Mouse (Mus musculus): ENCODE measurements at regions not wholly inside any gene's neighbourhood (a gene's known extent, or its start where the extent isn't known, plus 50 kb on each side); places are given as distances from the start of the nearest gene placed in this dataset.
"Not testable (repeated sequence)": the region's sequence is repeated elsewhere in the genome, so short reads cannot be mapped to it uniquely, and the experiment has no call there.

DNA sequence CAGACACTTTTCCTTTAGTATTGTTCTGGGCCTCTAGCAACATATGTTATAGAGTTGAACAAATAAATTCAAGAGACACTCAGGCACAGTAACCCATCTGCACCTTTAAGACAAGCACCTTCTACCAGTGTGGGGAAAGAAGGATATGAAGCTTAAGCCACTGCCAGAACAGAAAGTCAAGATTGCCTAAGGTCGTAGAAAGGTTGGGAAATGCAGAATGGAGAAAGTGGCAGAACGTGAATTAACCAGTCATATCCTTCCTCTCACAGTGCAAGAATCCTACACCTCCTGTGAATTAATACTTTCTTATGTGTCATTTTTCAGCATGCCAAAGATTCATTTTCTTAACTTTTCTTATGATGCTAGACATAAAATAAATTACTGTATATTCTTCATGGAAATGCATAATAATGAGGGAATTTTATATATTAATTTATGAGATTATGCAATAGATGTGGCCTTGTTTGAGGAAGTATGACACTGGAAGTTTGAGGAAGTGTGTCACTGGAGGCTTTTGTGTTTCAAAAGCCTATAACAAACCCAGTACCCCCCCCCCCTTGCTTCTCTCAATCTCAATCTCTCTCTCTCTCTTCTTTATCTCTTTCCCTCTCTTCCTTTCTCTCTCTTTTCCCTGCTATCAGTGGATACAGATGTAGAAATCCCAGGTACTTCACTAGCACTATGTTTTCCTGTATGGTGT, 361.6 kb upstream of the Edil3 start:
- DNase-seq = no peak

DNA sequence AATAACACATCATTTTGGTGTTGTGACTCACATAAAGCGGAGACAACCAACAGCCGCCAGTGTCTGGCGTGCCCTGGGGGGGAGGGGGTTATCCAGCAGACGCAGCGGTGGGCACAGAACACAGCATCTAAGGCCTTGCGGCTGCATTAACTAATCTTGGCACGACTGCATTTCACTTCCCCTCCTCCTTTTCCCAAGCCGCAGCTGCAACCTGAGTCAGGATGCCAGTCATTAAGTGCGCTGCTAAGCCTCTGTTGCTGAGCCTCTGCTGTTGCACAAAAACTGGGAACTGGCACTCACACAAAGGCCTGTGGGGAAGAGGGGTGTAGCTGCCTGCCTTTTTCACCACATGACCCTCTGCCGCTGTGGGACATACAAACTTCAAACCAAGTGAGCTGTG, 331.2 kb upstream of the Edil3 start:
- DNase-seq = peak; percentile 7

DNA sequence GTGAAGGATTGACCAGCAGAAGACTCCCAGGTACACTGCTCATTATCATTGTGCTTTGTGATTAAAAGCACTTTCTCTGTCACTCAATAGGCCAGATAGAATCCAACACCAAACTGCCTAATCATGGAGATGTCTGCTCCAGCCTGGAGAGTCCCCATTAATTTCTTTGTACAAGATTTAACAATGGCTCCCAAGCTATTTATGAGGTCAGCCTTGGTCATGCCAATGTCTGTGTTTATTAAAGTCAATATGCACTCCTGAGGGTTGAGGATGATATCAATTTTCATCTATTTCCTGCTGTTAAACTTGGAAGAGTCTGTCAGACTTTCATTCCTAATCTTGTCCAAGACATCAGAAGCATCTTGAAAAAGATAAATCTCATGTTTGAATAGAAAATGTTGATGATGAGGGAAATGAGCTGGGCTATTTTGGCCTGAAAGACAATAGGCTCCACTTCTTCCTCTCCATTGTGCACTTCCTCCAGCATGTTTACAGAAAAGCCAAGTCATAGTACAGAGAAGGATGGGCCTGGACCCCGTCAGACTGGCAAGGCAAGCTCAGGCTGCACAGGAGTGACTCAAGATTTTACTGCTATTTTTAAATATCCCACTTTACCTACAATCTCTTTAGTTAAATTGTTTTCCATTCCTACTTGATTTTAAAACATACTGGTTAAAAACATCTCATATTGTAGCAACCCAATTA, 310.3 kb upstream of the Edil3 start:
- no peak for DNase-seq

DNA sequence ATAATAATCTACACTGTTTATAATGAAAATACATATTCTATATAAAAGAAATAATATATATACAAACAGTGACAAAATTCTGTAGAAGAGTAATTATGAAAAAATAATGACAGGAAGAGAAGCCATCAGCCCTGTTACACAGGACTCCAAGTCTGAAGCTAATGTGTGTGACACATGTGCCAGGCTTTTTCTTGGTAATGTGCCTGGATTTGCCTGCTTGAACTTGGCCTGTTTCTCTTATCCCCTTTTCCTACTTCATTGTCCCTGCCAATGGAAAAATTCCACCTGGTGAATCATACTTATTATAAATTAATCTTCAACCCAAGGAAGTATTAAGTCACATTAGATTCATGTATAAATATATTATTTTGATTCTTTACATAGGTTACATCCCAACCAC, 286.5 kb upstream of the Edil3 start:
- no peak for DNase-seq

DNA sequence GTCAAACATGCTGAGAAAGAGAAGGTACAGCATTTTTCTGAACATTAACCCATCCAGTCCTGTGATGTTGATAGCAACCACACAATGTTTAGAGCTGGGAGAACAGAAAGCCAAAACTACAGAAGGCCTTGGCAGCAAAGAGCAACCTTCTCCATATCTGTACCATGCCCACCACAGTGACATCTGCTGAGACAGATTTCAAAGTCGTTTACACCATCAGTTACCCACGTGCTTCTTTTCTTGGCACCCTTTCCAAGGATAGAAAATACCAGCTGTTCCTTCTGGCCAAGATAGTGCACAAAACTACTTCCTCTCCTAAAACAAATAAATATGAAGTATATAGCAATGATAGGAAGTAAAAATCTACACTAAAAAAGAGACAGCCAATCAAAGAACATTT, 266.8 kb upstream of the Edil3 start:
- DNase-seq = no peak

DNA sequence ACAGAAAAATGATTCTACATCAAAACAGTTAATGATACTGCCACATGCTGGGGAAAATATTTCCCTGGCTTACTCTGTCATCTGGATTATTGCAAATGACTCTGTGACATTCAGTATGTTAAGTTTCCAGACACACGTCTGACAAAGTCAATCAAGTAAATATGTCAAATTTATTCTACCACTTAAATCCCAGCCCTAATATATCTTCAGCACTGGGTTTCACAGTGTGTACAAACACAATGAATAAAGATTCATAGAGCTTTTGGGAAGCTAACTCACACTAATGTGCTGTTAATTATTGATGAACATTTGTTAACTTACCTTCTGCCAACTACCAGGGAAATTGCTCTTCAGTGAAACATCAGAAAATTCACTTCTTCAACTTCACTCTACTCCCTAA, 256.3 kb upstream of the Edil3 start:
- DNase-seq = no peak

DNA sequence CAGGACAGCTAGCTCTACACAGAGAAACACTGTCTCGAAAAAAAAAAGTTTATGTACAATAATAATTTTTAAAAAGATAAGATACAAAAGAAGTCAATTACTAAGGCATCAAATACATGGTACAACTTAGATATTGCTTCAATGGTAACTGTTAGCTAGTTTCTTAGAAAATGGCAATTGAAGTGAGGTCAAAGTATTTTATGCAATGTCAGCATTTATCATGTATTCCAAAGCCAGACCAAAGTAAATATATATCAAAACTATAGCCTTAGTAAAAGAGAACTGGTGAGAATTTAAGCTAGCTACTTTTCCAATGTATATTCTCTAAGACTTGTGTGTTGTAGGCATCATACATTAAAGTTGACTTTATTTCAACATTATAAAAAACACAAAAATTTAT, 219.0 kb upstream of the Edil3 start:
- no peak for DNase-seq

DNA sequence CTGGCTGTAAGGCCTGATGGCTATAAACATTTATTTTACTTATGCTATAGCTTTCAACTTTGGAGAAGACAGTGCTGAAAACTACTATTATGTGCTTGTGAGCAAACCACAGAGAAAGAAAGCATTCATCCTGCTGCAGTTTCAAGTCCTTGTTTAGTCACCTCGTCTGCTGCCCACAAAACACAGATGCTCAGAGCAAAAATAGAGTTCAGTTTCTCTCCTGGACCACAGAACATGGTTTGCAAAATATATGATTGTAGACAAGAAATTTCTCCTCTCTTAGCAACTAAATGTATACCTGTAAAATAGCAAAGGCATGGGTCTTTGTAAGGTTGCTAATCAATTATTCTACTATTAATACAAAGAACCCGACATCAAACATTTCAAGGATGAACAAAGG, 210.7 kb upstream of the Edil3 start:
- DNase-seq = no peak

DNA sequence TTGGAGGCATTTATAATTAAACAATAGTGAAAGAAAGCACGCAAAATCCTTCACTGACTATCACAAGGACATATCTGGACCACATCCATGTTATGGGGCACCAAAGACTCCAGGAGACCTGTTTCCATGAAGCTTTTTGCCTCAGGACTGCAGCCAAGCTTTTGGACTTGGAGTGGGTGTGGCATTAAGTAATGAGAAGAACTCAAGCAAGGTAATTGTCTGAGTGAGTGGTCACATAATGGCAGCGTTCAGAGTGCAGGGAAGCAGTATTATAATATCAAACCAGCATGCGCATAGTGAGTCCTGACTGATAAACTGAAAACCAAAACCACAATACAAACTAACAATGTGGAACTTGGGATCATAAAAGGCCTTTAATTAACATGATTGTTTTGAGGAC, 208.0 kb upstream of the Edil3 start:
- DNase-seq = no peak

DNA sequence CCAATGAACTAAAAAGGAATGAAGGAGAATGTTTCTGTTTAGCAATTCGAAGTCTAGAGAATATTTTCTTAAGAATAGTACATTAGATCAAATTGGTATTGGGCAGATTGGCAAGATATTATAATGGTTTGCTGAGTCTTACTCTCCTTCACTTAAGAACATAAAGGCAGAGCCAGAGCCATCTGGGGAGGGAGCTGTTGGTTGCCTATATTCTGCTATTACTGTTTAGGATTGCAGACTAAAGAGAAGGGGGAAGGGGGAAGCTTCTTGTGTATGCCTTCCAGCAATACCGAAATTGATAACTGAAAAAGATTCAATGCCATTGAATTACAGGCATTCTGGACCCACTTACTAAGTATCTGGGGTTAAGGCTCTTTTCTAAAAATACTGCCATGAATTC, 171.1 kb upstream of the Edil3 start:
- DNase-seq = no peak

DNA sequence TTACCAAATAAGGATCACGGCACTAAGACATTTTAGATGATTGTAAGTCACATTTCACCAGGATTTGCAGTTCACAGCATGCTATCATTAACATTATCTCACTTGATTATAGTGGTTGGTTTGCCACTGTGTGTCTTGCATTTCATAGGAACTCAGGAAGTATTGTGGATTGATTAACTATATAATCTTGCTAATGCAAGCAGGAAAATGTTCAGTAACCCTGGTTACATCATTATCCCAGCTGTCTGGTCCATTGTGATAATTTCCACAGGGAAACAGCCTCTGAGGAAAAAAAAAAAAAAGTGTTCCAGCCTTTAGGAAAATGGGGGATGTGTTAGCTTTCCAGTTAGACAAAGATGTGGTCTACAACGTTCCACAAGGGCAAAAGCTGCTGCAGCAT, 170.2 kb upstream of the Edil3 start:
- DNase-seq = no peak

DNA sequence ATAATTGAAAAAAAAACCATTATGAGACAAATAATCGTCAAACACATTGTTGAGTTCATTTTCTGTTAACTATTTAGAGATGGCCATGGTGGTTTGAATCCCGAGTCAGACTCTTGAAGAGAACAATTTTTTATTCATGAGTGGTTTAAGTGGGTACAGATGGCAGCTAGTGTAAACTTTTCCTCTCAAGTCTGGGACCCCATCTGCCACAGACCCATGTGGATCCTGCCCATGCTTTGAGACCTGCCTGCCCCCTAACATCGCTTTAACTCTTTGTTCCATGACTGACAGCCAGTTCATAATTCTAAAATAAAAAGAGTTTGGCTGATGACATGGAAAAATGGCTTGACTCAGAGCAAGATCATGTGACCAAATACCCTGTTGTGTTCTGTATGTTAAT, 166.2 kb upstream of the Edil3 start:
- no peak for DNase-seq

DNA sequence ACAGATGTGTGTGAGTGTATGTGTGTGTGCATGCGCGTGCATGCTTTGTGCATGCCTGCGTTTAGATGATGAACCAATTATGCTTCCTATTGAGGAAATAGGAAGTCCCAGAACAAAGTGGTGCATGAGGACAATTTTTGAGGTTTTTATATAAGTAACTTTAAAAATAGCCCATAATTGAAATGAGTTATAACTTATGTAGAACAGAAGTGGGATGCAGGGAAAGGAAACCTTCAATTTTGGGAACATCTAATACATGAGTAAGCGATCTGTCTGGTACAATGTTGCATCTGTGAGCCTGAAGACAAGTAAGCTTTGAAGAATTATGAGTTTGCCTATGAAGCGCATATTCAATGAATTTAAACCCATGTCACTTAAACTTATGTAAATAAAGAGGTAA, 145.4 kb upstream of the Edil3 start:
- DNase-seq = no peak

DNA sequence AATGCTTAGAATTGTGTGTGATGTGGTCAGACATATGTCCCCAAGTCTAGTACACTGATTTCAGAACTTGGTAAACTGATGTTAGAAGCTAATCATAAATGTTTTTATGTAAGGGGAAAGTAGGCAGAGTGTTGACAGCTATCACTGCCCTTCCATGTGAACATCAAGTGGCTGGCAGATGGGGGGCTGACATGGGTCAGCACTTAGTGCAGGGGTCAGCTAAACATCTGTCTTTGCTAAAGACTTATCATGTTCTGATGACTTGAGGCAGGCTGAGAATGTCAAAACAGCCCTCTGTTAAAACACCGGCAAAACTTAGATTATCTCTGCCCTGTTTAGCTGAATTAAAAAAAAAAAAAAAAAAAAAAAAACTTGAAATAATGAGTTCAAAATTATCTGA, 116.7 kb upstream of the Edil3 start:
- DNase-seq = no peak

DNA sequence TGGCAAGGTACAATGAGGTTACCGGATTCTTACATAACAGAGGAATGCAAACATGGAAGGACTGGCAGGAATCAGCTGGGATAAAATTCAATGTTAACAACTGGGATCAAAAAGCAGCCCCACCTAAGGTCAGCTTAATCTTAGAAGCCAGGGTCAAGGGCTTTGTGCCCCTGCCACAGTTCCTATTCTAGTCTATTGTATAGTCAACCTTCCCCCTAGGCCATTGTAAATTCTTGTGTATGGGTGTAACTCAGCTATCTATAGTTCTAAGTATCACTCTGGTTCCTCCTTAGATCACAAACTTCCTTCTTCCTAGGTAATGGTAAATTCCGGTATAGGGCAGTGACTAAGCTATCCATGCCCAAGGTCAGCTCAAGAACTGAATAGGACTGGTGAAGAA, 91.6 kb upstream of the Edil3 start:
- DNase-seq = not testable (repeated sequence)

DNA sequence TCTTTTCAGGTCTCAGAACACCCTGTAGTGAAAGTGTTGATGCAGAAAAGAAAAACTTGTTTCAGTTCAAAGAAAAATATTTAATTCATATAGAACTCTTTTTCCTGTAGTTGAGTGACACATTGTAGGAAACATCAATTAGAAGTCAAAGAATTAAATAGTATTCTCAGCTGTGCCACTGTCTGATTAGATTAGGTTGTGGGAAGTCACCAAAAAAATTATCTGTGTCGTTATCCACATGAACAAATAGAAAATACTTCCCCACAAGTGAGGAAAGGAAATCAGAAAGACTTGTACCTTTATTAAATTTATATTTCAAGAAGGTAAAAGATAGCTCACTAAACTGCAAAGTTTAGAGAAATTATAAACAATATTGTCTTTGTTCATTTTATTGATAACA, 71.4 kb upstream of the Edil3 start:
- DNase-seq = no peak
